Mouse (Mus musculus) megakaryocyte progenitor cell, adult 5-6 weeks (primary cell): ENCODE results near the gene Irf3. TPM values are rescaled to one million over a fixed set of nuclear protein-coding genes. Genes with fewer than 3 reads are reported as not detected.

Experiments
- ATAC-seq: replicated peaks from 2 replicates; pipeline ENCODE4 v1.8.0; 2016; ENCODE audit warnings: mild to moderate bottlenecking, moderate TSS enrichment, inconsistent platforms; ENCODE audit not compliant: poor library complexity
- total RNA-seq, 2 experiments: library from RNA; stranded (forward) in 1 of 2; stranded (reverse) in 1 of 2; fragments of 157-497, 149-512 nt in 1 of 2; fragments of 200-1000 nt in 1 of 2; gene quantifications; 2 replicates each; pipeline versions ENCODE4 v1.2.3 to v1.2.4; 2015 to 2017

Irf3 gene
- 71.9 and 79.5 TPM in 2 replicates for total RNA-seq (2015)
- 70.4 and 89.4 TPM in 2 replicates for total RNA-seq (2017)

- ATAC-seq: peak; percentile 89
Measured at GRCm38 (mm10) chr7:44997231-44997939, at the start of gene Irf3. Irf3 (plus strand) TSS chr7:44997648.

- ATAC-seq: no peak
Measured at GRCm38 (mm10) chr7:44949922-44950321, 47.5 kb upstream of the Irf3 start.

GRCm38 (mm10) chr7:44951960-44952359 is 45.5 kb upstream of the Irf3 start:
- ATAC-seq: peak; percentile 78

- peak; percentile 87 for ATAC-seq
Measured at GRCm38 (mm10) chr7:44952611-44953306, 44.7 kb upstream of the Irf3 start.

- no peak for ATAC-seq
Measured at GRCm38 (mm10) chr7:44953561-44953960, 43.9 kb upstream of the Irf3 start.

GRCm38 (mm10) chr7:44954091-44954885 is 43.2 kb upstream of the Irf3 start:
- no peak for ATAC-seq

GRCm38 (mm10) chr7:44955628-44956027 is 41.8 kb upstream of the Irf3 start:
- ATAC-seq: peak; percentile 19; the same call in 1 of the 2 replicates

GRCm38 (mm10) chr7:44956266-44956665 is 41.2 kb upstream of the Irf3 start:
- ATAC-seq: no peak

- ATAC-seq: no peak
Measured at GRCm38 (mm10) chr7:44957183-44957835, 40.1 kb upstream of the Irf3 start.

- peak; percentile 66 for ATAC-seq
Measured at GRCm38 (mm10) chr7:44958208-44958607, 39.2 kb upstream of the Irf3 start.

- no peak for ATAC-seq
Measured at GRCm38 (mm10) chr7:44959281-44959680, 38.2 kb upstream of the Irf3 start.

- peak; percentile 32; the same call in 1 of the 2 replicates for ATAC-seq
Measured at GRCm38 (mm10) chr7:44959874-44960511, 37.5 kb upstream of the Irf3 start.

GRCm38 (mm10) chr7:44960512-44960910 is 36.9 kb upstream of the Irf3 start:
- no peak for ATAC-seq

- no peak for ATAC-seq
Measured at GRCm38 (mm10) chr7:44962337-44962736, 35.1 kb upstream of the Irf3 start.

- ATAC-seq: 0 out of 2 replicates have a peak, but pooled peaks have one; percentile 14
Measured at GRCm38 (mm10) chr7:44962831-44963230, 34.6 kb upstream of the Irf3 start.

GRCm38 (mm10) chr7:44964990-44965389 is 32.5 kb upstream of the Irf3 start:
- no peak for ATAC-seq

GRCm38 (mm10) chr7:44965975-44966374 is 31.5 kb upstream of the Irf3 start:
- ATAC-seq: no peak

- ATAC-seq: no peak
Measured at GRCm38 (mm10) chr7:44966638-44967037, 30.8 kb upstream of the Irf3 start.

- peak; percentile 72 for ATAC-seq
Measured at GRCm38 (mm10) chr7:44970231-44970691, 27.2 kb upstream of the Irf3 start.

- ATAC-seq: no peak
Measured at GRCm38 (mm10) chr7:44971142-44971541, 26.3 kb upstream of the Irf3 start.
